Mouse (Mus musculus) lung, adult 2 months (tissue): ENCODE measurements around the gene Crispld2.

Experiments used
- CTCF ChIP-seq: fragments of 200-500 bp; IDR thresholded peaks from 2 replicates; pipeline ENCODE4 v1.5.1; 2011; ENCODE audit warnings: mild to moderate bottlenecking, low read length, control low read depth; ENCODE audit not compliant: insufficient read depth
- POLR2A ChIP-seq: fragments of 200-500 bp; IDR thresholded peaks from 2 replicates; pipeline ENCODE4 v1.6.1; 2011; ENCODE audit warnings: low read depth, mild to moderate bottlenecking, control low read depth, low read length, borderline replicate concordance; ENCODE audit errors: extremely low read depth

DNA sequence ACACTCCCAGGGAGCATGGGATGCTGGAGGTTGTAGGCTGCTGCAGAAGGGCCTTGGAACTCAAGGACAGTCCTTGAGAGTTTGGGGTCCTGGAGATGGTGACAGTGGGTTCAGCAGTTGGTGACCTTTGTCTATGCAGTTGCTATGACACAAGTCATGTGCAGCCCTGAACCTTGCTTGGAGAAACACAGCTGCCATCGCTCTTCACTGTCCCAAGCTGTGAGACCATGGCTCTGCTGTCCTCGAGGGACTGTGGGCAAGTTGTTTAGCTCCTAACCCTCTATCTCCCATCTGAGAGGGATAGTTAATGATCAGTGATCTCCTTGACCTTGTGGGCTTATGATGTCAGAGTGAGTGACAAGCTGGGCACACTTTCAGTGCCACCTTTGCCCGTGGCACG lies 44.3 kb downstream of the Crispld2 start:
- TF ChIP-seq CTCF (no peak), POLR2A (no peak)
